Mouse (Mus musculus): ENCODE measurements around the gene Mrpl53.

The Mrpl53 gene

DNA sequence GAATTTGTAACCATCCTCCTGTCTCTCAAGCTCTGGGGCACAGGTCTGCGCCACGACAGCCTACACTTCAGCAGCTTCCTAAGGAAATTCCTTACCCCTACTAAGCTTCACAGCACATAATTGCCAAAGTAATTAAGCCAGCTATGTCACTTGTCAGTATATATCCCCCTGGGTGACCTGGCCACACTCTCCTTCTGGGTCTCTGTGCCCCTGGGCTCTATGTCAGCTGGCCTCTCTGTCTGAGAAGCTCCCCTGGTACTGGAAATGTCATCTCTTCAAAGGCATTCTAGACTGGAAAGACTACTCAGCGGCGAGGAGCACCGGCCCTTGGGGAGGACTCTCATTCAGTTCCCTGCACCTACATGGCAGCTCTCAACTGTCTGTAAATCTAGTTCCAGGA, 14.1 kb downstream of the Mrpl53 start:
- DNase-seq, result no peak

DNA sequence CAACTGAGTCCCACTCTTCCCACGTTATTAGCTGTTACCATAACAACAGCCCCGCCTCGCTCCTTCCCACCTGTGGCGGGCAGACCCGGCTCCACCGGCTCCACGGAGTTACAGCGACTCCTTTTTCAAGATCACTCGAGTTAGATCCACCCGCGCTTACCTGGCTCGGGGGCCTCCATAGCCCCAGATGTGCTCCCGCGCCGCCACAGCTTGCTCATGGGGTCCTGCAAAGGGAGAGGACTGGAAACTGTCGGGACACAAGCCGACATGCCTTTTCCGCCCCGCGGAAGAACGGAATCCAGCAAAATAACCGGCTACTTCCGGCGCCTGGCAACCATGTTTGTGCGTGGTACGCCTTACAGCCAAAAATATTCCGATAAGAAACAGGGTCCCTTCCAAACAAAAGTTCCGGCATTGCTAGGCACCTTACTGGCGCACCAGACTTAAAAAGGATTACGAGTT, 16.0 kb downstream of the Mrpl53 start:
- peak; percentile 93 to 94 for DNase-seq

DNA sequence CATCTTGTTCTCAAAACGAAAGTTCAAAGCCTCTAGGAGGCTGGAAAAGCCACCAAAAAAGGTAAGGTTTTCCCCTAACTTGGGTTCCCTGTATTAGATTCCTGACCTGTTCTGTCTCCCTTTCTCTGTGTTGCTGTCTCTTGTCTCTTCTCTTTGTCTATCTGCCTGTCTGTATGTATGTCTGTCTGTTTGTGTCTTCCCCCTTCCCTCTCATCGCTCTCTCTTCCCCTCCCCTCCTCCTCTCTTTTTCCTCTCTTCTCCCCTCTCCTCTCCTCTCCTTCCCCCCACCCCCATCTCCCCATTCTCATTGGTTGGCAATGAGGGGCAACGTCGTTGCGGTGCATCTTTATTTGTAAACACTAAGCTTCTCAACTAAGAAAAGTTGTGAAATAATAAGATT, 16.5 kb downstream of the Mrpl53 start, which contains the start of gene Ino80b:
Ino80b (minus strand) TSS at position 101 of the 400 bp plus-strand sequence.
- no peak for DNase-seq

DNA sequence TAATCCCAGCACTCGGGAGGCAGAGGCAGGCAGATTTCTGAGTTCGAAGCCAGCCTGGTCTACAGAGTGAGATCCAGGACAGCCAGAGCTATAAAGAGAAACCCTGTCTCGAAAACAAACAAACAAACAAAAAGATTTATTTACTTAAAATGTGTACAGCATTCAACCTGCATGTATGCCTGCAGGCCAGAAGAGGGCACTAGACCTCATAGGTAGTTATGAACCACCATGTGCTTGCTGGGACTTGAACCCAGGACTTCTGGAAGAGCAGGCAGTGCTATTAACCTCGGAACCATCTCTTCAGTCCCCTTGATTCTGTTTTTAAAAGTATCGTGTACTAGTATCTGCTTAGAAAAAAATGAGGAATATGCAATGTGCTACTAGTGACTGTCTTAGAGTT, 18.6 kb downstream of the Mrpl53 start:
- no peak for DNase-seq

DNA sequence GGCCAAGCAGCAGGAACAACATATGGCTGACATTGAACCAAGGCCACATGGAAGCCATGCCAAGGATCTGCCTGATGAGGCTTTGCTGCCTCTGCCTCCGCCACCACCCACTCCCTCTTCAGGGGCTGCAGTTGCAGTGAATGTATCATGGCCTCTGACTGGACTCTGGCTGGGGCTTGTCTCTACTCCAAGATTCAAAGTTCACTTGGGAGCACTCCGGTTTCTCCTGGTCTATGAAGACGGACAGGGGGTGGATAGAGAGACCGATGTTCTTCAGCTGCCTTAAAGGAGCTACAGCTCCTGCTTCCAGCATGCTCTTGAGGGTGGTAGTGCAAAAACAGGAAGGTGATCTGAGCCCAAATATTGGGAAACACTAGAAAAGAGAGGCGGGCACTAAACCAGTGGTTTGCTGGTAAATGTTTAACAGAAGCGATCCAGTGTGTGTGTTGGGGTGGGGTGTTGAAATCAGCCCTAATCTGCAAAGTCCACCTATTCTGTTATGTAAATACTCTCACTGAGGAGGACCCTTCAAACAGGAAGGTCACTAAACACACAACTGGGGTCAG, 22.7 kb downstream of the Mrpl53 start:
- peak; percentile 77 to 88 for DNase-seq

DNA sequence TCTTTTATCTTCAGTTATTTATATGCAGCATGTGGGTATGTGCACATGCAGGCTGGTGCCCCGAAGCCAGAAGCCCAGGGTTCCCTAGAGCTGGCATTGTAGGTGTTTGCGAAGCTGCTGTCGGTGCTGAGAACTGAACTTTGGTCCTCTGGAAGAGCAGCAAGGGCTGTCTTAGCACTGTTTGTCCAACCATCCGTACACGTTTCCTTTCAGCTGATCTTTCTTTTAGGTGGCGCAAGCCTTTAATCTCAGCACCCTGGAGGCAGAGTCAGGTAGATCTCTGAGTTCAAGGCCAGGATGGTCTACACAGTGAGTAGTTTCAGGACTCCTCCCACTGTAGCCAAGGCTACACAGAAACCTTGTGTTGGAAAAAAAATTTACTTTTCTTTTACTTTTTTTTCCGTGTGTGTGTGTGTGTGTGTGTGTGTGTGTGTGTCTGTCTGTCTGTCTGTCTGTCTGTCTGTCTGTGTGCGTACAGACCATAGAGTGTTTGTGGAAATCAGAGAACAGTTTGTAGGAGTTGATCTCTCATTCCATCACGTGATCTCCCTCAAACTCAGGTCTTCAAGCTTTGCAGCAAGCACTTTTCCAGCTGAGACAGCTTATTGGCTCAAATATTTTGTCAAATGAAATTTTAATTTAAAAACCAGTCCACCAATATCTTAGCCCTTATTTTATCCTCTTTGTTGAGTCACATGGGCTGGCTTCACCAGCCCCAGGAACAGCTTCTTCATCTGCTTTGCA, 23.5 kb downstream of the Mrpl53 start:
- DNase-seq, result no peak

DNA sequence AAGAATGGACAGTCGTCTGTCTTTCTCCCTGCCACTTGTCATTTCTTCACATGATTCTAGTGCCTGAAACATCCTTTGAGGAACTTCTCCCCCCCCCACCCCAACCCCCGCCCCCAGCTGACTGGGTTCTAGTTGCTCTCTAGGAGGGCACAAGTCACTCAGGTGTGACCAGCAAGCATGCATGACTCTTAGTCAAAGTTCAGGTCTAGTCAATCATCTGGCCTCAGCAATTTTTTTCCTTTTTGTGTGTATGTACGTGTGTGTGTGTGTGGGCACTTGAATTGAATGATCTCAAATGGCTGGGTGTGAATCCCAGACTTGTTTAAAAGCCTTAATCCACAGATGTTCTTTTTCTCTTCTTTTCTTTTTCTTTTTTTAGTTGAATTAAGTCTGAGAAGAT, 25.4 kb downstream of the Mrpl53 start:
- peak in 1 of 2 experiments; percentile 61 for DNase-seq

DNA sequence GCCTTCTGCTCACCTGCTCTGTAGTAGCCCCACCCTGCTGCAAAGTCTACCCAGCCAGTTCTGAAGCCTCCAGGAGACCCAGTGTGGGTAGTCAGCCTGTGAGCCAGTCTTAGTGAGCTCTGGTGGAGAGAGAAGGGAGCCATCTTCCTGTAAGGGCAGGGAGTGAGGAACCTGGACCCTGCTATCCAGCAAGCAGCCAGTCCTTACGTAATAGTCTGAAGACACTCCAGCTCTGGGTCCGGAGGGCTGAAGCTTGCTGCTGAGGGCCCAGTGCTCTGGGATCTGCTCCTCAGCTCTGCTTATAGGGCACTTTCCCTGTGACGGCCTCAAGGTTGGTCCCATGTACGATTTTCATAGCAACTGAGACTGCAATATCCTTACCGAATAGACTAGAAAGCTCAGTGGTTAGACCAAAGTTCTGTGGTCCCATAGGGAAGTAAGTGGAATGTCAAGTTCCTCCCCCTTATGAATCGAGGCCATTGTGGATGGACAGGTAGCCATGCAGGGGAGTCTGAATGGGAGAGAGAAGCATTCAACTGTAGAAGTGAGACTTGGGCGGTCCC, 26.2 kb downstream of the Mrpl53 start, which contains the start of gene Rtkn:
Rtkn (plus strand) TSS at position 513 of the 563 bp plus-strand sequence.
- DNase-seq, result peak; percentile 64 to 80

DNA sequence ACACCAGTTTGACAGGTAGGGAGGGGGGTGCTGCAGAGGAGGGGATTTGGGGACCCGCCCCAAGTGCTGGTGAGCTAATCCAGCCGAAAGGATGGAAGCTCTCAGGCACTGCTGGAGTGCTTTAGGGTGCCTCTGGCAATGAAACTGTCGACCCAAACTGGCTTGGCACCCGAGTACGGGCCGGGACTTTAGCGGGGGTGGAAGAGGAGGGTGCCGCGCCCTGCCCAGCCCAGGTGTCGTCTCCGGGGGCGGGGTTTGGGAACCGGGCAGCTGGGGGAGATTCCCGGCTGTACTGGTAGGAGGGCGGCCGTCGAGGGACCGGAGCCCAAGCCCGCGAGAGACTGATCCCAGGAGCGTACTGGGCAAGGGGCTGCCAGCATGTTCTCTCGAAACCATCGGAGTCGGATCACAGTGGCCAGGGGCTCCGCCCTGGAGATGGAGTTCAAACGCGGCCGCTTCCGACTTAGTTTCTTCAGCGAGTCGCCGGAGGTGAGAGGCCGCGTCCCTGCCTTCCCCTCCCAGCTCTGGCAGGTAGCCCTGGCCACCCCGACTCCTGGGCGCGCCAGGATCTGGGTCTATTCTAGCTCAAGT, 26.8 kb downstream of the Mrpl53 start:
- DNase-seq, result peak; percentile 72 to 73

DNA sequence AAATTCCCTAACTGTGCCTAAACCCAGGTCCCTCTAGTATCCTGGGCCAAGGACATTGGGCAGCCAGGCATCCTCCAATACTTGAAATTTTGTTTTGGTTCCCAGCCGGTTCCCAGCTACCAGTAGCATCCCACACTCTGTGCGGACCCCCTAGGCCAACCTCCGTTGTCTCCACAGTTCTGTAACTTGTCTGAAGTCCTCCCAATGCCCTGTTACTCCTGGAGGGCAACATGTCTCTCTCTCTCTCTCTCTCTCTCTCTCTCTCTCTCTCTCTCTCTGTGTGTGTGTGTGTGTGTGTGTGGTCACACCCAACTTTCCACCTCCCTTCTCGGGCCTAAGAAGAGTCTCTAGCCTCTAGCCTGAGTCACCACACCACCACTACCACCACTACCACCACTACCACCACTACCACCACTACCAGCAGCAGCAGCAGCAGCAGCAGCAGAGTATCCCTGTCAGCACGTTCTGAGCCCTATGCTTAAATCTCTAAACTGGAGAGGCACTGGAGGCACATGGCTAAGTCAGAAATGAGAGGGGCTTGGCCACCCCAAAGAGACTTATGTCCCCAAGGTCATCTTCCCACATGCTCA, 27.5 kb downstream of the Mrpl53 start:
- no peak for DNase-seq

DNA sequence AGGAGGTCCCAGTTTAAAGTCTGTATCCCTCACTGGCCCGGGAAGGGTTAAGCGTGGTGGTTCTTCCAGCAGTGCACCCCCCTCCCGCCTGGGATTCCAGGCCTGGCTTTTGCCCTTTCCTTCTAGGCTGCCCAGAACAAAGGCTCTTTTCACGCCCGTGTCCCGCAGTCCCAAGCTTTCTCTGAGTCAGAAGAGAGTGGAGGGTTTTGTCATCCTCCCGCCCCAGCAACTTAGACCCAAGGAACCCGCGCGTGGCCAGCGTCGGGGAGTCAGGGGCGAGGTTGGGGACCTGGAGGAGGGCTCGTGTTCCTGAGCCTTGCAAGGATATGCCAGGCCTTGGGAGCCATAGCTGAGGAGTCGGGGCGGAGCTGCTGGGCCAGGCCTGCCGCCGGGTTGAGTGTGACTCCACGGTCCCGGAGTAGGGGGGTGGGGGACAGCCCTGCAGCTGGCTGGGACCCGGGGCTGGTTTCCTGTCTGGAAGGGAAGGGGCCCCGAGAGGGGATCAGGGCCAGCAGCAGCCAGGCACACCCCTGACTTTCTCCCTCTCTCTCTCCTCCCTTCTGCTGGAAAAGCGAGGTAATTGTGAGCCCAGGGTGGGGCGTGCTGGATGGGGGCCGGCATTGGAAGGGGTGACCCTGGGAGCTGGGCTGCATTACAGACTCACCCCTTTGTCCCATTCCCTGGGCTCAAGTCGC, 28.2 kb downstream of the Mrpl53 start:
- DNase-seq, result peak in 1 of 2 experiments; percentile 67

DNA sequence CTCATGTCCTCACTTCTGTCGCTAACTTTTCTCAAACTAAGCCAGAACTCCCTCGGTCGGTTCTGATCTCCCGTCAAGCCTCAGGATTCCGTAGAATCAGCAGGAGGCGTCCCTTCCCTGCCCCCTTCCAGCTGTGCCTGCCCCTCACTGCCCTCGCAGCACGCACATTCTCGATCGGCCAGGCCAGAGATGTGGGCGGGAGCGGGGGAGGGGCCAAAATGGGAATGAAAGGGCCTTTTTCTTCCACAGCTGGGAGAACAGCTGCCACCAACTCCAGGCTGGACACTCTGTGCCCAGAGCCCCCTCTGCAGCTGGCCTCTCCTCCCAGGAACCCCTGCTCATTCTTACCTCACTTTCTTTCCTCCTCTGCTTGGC, 28.7 kb downstream of the Mrpl53 start:
- peak; percentile 88 to 91 for DNase-seq

DNA sequence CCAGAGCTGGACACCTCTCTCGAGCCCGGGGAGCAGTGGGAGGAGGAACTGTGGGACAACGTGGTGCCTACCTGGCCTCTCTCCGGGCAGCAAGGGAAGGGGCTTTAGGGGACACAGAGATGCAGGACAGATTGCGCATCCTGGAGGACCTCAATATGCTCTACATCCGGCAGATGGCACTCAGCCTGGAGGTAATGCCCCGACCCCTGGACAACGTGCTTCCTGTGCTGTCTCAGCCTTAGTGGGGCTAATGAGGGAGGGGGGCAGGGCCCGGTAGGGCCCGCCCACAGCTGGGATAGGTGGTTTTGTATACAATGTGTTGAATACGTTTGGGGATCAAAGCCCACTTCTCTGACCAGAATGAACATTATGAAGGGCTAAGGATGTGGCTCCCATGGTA, 29.2 kb downstream of the Mrpl53 start:
- no peak for DNase-seq

DNA sequence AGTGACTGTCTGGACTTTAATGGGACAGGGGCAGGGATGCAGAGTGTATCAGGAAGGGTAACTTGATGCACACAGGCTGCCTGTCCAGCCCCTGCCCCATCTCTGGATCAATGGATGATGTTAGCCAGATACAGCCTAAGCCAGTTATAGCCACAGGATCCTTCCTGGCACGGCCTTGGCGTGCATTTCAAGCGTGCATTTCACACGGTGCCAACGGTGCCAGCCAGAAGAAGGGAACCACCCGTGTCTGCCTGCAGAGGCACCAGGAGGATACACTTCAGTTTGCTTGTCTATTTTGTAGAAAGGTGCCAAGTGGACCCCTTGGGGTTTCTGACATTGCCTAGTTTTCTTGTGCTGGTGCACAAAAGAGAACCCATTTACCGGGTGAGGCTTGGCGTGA, 31.2 kb downstream of the Mrpl53 start:
- DNase-seq, result no peak

DNA sequence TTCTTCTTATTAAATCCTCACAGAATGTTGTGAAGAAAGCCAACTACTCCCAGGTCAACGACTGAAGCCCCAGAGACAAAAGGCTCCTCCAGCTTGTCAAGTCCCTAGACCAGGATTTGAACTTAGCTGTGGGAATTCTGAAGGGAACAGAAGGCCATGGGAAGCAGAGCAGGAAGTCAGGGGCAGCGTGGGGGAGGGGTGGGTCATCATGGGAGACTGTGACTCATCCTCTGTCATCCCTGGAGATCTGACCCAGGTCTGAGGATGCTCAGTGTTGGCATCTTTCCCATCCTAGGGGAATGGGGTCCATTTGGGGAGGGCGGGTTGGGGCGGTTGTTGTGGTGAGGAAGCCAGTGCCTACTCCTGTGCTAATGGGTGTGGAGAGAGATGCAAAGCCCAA, 32.8 kb downstream of the Mrpl53 start:
- no peak for DNase-seq

DNA sequence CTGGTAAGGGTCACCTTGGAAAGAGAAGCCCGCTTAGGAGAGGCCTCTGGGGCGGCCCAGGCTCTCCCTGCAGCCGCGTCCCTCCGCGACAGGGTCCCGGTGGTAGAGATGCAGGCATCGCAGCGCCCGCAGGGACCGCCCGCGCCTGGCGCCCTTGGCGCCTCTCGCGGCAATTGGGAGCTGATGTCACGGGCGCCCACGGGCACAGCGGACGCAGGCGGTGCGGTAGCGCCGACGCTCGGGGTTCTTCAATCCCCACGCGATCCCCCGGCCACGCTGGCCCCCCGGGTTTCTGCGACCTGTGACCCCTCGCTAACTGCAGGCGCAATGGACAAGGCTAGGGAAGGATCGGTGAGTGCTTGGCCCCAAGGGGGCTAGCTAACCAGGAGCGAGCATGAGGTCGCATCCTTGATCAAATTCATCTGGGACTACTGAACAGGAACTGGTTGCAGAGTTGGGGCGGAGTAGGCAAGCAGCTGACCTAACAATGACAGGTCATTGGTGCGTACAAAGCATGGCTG, 33.4 kb downstream of the Mrpl53 start:
- DNase-seq, result no peak

DNA sequence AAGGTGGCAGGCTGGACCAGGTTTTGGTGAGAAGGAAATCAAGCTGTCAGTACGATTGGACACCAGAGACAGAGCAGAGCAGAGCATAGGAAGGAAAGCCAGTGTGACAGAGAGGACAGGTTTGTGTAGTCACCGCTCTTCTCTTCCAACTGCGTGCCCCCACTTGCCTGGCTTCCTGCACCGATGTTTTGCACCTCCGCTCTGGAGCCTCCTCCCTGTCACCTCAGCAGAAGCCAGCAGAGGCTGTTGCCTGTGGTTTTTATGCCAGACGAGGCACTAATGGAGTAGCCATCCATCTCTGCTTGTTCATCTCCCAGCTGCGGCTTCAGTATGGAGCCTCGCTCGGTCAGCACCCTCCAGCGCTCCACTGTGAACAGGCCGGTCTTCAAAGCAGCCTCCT, 34.0 kb downstream of the Mrpl53 start:
- DNase-seq, result no peak

DNA sequence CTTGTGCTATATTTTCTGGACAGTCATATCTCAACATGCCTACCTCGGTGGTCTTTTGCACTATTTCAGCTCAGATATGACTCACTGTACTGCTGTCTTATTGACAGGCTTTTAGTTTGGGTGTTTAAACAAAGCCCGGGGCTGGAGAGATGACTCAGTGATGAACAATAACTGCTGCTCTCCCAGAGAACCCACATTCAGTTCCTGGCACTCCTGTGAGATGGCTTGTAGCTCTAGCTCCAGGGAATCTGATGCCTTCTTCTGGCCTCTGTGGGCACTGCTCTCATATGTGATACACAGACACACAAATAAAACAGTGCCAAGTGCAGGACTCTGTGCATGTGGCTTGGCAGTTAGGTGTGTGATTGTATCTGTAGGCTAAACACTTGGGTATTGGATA, 36.4 kb downstream of the Mrpl53 start:
- DNase-seq, result no peak

DNA sequence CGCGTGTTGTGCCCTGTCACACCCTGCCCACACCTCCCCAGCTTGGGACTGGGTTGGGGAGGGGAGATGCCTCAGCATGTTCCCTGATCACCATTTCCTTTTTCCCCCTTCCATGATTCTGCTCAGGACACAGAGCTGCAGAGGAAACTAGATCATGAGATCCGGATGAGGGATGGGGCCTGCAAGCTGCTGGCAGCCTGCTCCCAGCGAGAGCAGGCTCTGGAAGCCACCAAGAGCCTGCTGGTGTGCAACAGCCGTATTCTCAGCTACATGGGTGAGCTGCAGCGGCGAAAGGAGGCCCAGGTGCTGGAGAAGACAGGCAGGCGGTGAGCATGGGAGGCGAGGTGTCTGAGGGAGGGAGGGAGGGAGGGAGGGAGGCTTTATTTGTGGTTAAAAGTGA, 37.0 kb downstream of the Mrpl53 start:
- no peak for DNase-seq

DNA sequence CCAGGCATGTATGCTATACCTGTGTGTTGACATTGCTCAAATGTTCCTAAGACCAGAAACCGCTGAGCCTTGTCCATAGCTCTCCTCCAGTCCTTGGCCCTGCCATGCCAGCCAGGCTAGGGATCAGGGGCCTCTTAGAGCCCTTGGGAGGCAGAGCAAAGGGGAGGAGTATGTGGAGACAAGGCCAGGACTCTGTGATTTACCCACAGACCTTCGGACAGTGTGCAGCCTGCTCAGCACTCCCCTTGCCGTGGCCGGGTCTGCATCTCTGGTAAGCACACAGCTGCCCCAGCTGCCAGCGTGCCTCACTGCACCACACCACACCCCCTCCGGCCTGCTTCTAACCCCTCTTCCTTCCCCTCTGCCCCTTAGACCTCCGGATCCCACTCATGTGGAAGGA, 38.4 kb downstream of the Mrpl53 start:
- no peak for DNase-seq

DNA sequence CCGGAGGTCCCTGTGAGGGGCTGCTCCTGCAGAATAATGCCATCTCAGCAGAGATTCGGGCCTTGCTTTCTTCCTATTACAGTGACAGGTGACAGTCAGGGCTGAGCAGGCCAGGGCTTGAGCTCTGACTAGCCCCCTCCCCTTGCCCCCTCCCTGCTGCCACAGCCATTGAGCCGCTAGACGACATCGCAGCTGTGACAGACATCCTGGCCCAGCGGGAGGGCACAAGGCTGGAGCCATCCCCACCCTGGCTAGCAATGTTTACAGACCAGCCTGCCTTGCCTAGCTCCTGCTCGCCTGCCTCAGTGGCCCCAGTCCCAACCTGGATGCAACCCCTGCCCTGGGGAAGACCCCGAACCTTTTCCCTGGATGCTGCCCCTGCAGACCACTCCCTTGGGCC, 42.9 kb downstream of the Mrpl53 start:
- DNase-seq, result no peak

DNA sequence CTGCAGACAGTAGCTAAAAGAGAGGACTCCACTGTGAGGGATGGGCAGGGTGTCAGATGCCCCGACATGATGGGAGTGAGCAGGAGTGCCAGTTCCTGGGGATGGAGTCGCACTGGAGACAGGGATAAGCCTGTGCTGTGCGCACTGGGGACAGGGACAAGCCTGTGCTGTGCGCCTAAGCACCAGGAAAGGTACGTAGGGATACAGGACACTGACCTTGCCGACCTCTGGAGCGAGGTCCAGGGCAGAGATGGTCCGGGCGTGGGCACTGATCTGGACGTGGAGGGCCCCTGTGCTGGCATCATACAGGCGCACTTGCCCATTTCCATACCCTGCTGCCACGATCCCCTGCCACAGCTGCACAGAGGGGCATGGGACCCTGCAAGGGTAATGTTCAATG, 44.2 kb downstream of the Mrpl53 start:
- DNase-seq, result no peak

DNA sequence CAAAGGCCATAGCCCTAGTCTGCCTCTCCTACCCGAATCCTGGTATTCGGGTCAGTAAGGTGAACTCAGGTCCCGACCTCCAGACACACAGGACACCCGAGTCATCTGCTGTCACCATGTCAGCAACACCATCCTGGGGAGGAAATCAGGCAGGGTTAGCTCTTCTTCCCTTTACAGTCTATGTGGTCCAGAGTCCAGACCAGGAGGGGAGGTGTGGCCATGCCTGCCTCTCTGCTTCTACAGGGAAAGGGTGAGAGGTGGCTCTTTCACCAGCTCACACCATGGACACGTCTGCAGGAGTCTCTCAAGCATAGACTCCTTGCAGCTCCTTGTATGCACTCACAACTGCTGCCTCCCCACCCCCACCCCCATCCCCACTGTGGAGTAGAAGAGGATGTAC, 44.6 kb downstream of the Mrpl53 start:
- DNase-seq, result no peak

Data from kidney, adult 8-10 months (tissue).